Mouse (Mus musculus): Measurements from ENCODE around the gene Itpr1.

Gene Itpr1

DNA sequence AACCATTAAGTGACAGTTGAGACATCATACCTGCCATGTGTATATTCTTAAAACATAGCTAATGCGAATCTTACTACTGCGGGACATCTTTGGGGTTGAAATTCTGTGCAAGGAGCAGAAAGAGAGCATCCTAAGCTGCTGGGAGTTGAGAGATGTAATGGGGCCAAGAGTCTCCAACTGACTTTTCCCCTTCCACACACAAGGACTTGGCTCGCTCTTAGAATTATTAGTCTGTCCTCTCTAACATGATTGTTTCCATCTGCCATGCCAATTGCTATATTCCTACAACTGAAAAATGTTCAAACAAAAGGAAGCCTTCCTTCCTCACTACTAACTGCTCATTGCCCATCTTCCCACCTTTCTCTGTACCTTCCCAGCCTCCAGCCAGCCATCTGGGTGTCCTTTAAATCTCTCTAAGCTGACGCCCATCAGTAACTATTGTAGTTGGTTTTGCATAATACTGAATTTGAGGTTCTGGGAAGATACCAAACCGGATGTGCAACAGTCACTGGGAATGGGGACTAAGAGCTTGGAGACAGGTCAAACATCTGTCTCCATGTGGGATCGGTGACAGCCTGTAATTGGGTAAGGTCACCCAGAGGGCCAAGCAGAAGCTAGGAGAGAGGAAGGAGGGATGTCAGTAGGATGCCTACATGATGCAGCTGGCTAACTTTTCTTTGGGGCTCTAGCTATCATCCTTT lies 177.9 kb downstream of the Itpr1 start:
- DNase-seq (ENCODE audit: low spot score in 2 of 2): no peak

DNA sequence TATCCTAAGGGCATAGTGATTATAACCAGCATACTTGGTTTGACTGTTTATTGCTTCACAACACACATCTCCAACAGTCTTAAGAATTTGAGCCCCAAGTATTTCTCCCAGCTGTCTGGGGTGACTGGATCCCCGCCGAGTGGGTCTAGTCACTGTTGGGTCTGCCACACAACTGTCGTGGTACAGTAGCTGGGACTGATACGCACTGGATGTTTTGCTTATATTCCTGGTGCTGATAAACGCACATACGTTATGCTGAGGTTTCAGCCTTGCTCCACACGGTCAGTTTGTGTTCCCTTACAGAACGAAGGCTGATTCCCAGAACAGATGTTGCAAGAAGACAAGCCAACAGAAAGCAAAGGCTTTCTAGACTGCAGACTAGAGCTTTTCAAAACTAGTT lies 180.2 kb downstream of the Itpr1 start:
- no peak for DNase-seq (ENCODE audit: low spot score in 2 of 2)

DNA sequence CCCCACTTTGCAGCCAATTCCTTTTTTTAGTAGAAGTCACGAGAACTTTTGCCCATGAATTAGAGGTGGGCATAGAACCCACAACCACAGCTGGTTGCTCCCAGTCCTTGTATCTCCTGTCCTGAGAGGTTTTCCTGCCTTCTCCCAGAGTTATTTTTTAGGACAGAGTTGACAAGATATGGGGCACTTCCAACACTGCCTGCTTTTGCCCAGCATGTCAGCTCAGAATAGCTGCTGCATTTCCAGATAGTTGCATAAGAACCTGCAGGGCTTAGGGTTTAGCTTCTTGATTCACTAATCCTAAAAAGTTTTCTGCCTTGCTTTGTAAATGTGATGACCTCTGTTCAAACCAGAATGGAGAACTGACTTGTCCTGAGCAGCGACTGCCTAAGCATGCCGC lies 185.1 kb downstream of the Itpr1 start:
- no peak for DNase-seq (ENCODE audit: low spot score in 2 of 2)

DNA sequence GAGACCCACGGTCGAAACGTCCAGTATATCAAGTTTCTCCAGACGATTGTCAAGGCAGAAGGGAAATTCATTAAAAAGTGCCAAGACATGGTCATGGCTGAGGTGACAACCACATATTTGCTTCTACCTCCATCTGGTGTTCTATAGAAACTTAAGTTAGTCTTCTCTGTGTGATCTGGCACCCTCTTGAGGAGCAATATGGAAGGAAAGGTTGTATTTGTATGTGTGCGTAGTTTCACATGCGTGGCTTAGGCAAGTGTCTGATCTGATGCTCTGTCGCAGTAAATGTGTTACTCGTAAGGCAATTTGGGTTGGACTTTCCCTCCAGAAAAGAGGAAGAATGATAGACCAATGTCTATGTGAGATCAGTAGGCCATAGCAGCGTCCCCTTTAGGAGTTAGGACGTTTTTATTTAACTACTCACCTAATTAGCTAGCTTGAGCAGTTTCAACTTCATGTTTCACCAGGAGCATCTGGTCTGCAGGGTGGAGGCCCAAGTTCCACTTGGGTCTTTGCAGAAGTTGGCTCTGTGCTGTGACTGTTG lies 188.6 kb downstream of the Itpr1 start:
- DNase-seq (ENCODE audit: low spot score in 2 of 2): no peak

DNA sequence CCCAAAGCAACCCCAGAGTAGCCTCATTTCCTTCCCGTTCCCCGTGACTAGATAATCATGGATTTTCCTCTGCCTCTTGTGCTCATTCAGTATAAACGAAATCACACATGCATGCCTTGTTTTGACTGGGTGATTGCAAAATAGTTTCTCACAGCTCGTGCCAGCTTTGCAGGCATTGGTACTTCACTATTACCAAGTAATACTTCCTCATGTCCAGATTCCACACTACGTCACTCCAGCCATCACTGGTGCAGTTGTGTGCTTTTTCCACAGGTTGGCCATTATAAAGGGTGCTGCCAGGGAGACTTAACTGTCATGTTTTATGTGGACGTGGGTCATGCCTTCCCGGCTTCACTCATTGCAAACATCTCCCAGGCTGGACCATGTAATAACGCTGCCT lies 191.8 kb downstream of the Itpr1 start:
- no peak for DNase-seq (ENCODE audit: low spot score in 2 of 2)

DNA sequence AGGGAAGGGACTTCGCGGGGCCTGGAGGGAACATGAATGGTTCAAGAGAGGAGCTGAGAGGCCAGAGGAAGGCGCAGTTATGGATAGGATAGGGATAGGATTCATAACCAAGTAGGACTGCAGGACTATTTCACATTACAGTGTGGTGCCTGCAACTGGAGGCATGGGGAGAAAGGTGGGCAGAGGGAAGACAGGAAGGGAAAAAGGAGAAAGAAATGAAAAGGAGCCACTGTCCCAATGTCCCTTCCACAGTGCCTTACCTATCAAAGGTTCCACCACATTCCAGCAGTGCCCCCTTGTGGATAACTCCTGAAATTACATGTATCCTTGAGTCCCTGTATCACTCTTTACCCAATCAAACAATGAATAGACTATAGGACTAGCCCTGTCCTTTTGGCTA lies 195.2 kb downstream of the Itpr1 start:
- no peak for DNase-seq (ENCODE audit: low spot score in 2 of 2)

DNA sequence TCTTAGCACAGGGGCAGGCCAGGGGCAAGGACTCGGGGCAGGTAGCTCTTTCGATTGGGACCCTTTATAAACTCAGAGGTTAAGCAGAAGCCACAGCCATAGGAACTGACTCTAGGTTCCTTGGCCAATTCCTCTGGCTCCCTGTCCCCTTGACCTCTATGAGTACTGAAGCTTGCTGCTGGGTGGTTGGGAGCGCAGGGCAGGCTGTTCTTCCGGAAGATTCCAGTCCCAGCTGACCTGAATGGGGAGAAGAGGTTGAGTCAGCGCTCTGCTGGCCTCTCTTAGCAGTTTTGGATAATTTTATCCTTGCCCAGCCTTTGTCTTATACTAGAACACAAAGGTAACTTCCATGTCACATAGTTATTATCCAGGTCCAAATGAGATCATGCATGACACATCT lies 195.8 kb downstream of the Itpr1 start:
- no peak for DNase-seq (ENCODE audit: low spot score in 2 of 2)

DNA sequence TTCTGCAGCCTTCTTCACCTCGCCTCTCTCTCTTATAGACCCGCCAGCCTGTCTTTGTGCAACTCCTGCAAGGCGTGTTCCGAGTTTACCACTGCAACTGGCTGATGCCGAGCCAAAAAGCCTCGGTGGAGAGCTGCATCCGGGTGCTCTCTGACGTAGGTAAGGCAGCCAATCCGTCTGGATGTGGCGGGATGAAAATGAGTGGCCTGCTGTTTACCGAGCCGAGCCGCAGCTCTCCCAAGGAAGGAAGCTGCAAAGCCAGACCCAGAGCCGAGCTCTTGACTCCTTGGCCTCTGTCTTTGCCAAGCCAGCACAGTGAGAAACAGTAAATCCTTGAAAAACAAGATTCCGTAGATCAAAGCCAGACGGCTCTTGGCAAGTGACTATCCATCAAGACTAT lies 197.9 kb downstream of the Itpr1 start:
- no peak for DNase-seq (ENCODE audit: low spot score in 2 of 2)

DNA sequence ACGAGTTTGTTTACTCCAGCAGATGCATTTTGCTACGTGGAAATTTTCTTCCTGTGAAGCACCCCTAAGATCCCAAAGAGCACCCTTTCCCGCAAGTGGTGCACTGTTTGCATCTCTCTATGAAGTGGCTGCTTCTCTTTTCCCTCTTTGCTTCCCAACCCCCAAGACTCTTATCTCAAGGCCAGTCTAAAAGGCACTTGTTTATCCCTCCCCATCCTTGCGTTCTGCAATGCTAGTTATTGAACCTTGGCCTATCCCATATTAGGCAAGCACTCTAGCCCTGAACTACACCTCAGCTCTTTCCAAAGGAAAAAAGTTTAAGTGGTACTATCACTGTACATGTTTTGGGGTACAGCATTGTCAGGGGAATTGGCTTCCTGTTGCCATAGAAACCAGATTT lies 198.3 kb downstream of the Itpr1 start:
- no peak for DNase-seq (ENCODE audit: low spot score in 2 of 2)

DNA sequence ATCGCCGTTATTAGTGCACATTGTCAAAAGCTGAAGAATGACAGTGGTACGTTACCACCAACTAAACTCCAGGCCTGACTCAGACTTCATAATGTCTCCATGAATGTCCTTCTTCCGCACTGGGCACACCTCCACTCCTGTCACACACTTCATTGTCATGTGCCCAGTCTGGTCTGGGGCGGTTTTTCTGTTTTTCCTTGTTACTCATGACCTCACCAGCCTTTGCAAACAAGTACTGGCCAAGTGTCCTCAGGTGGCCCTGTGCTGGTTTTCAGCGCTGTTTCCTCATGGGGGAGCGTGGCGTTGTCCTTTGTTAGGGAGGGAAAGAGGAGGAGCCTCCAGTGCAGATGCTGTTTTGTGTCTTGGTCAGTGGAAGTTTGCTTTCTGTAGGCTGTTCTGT lies 200.1 kb downstream of the Itpr1 start:
- no peak for DNase-seq (ENCODE audit: low spot score in 2 of 2)

DNA sequence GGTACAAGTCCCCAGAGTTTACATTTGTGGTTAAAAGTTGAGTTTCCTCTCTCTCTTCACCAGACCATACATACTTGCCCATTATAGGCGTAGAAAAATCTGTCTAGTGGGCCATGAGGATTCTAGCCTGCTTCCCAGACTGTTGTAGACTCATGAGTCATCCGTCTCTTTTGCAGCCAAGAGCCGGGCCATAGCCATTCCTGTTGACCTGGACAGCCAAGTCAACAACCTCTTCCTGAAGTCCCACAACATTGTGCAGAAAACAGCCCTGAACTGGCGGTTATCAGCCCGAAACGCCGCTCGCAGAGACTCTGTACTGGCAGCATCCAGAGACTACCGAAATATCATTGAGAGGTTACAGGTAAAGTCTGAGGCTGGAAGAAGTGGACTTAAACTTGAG lies 200.7 kb downstream of the Itpr1 start:
- no peak for DNase-seq (ENCODE audit: low spot score in 2 of 2)

DNA sequence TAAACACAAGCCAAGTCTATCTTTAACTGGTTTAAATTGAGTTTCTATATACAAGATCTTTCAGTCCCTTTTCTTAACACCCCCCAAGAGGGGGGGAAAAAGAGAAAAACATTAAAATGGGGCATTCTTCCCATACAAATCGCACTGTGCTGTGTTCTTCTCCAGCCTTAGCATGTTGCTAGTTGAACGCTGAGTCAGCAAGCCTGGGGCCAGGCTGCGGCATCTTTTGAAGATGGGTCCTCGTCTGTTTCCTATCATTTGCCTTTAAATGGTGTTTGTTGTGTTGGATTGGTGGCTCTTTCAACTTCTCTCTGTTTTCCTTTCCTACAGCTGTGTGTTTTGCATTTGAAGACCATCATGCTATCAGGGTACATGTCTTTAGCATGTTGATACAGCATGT lies 203.0 kb downstream of the Itpr1 start:
- no peak for DNase-seq (ENCODE audit: low spot score in 2 of 2)

DNA sequence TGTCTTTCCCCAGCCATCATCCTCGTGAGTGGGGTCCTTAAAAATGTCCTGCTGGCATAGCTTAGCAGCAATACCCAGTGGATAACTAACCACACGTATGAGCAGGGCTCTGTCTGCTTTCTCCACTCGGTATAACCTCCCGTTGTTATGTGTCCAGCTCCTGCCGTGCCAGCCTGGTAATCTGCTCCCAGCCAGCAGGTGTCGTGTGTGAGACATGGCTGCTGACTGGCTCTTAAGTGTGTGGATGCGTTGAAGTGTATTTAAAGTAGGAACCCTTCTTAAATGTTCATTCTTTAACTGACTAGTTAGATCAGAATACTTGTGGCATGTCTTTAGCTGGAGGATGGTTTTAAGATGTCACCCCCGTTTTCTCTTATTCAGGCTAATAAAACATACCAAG lies 204.6 kb downstream of the Itpr1 start:
- DNase-seq (ENCODE audit: low spot score in 2 of 2): peak in 1 of 2 experiments; percentile 67

DNA sequence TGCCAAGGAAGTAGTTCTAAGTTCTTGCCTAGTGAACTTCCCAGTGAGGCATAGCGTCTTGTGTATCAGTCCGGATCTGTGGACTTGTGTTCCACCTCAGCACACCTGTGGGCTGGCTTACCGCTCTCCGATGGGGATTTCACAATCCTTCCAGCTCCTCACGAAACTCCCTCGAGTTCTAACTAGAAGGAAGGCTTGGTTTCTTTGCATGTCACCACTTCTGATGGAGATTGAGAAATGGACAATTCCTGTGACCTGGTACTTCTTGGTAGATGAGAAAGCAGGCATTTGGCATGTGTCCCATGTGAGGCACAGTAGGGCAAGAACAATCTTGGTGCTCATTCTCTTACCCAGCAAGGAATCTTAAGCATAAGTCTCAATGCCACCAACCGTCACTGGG lies 205.3 kb downstream of the Itpr1 start:
- no peak for DNase-seq (ENCODE audit: low spot score in 2 of 2)

DNA sequence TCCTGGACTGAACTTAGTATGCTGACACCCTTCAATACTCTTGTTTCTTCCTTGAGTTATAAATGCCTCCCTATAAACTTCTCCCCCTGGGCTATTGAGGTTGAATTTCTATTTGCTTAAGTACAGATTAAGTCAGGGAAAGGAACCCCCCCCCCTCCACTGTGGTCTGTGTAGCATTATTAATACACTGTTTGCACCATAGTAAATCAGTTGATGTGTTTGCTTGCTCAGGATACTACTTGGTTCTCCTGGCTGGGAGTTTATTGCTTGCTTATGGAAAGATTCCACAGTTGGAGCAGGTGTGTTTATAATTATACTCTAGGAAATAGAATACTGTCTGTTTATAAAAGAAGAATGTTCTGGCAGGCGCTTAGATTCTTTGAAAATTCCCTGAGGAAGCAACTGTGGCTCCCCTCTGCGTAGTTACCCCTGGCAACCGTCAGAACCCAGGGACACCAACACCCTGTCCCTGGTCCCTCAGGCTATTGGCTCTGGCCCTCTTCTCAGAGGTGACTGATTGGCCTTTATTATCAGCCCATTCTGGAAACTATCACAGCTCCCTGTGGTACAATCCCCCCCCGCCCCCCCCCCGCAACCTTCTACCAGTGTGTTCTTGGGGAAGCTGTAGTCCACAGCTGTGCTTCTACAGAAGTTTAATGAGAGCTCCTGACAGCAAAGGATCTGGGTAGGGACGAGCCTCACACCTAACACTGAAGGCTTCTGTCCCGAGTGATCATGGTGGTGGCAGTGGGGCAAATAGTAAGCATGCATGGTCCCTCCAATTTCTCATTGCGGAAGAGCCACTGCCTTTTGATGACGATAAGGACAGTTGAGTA lies 212.1 kb downstream of the Itpr1 start:
- no peak for DNase-seq (ENCODE audit: low spot score in 2 of 2)

DNA sequence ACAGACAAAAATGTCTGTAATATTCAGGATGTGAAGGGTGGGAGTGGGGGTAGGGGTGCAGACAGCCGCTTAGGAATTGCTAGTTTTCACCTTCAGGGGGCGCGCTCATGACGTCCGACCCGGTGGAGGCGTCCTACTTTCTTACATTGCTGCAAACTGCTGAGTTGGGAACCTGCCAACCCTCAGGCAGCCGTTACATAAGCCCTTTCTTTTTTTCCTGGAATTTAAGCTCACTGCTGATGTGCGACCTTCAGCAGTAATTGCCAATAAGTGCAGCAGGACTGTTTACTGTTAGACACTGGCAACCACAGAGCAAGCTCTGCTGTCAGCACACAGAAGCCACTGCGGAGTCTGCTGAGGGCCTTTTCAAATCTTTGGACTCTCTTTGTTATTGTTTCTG lies 213.9 kb downstream of the Itpr1 start:
- DNase-seq (ENCODE audit: low spot score in 2 of 2): peak; percentile 48 to 72

DNA sequence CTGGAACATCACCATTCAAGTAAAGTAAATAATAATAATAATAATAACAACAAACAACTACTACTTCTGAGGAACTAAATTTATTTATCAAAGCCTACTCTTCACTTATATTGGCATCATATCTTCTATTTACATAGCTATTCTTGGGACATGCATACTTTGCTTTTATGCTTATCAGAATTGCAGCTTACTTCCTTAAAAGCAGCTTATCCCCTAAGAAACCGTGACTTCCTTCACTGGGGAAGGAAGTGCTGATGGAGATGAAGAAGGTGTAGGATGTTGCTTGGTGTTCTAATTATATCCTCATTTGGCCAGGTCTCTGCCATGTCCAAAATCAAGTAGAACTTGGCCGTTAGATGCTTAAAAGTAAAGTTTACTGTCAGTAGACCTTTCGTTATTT lies 215.5 kb downstream of the Itpr1 start:
- DNase-seq (ENCODE audit: low spot score in 2 of 2): no peak

DNA sequence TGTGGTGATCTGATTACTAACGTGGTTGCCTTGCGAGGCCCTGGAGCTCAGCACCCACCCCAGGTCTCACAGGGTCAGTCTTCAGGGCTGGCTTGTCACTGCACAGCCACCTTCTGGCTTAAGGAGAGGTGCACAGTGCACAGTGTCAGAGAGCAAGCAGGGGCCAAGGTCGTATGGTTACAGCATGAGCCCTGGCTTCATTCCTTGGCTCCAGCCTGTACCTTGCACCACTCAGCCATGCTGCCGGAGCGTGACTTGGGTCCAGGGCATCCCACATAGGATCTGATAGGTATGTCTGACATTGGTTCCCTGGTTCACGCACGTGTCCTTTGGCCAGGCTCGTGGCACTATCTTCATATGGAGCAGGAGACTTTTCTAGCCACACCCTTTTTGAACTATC lies 217.1 kb downstream of the Itpr1 start:
- DNase-seq (ENCODE audit: low spot score in 2 of 2): no peak

DNA sequence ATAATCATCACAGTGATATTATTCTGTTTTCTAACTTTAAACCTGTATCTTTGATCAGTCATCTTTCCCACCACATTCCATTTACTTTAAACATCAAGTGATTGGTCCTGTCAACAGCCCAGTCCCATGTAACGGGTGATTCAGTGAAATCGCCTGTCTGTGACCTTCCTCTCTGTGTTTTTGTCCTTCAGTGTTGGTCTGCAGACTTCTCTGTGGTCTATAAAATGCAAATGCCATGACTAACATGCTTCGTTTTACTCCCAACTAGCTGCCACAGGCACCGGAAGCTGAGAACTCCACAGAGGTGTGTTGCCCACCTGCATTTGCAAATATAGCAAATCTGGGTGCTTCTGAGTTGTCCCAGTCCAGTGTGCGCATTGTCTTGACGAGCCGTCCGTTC lies 218.3 kb downstream of the Itpr1 start:
- DNase-seq (ENCODE audit: low spot score in 2 of 2): no peak

DNA sequence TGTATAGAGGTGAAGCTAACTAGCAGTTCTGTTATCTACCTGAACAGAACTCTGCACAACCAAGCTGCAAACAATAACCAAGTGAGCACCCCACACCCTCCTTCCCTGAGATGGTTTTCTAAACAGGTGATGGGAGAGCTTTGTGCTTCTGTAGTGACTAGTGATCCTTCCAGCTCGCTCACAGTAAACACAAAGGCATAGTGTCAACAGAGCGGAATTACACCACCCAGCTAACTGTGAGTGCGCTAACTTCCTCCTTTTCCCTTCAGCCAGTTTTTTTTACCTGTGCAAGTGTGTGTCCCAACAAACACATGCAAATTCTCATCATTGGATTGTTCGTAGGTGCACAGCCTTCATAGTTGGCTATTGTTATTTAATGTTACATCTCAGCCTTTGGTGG lies 219.9 kb downstream of the Itpr1 start:
- no peak for DNase-seq (ENCODE audit: low spot score in 2 of 2)

DNA sequence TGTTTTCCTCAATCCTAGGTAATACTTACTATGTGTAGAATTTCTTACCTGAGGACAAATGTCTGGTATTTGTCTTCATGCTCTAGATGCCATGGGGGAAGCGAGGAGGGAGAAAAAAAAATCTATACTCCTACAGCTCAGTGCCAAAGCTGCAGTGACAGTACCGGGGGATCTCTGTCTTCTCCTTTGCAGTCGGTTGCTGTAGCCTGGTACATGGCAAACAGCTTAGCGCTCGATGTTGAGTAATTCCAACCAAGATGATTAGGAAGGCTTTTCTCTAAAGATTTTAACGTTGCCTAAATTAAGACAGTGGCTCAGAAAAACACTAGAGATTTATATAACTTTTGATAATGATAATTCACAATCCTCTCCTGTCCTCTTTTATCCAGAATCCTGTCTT lies 221.9 kb downstream of the Itpr1 start:
- no peak for DNase-seq (ENCODE audit: low spot score in 2 of 2)

DNA sequence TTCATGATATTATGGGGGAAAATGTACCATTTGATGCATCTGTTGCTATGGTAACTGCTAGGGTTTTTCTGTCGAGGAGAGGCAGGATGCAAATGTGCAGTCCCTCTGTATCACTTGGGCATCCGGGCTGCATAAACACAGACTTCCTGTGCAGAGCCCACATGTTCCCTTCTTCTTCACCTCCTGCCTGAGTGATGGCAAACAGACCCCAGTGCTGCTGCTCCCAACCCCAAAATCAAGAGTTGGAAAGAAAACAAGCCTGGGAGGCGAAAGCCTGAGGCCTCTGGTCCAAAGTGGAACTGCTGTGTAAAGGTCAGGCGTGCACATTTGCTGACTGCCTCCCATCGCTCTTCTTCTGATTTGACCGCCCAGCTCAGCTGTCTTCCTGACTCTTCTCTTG lies 222.6 kb downstream of the Itpr1 start:
- no peak for DNase-seq (ENCODE audit: low spot score in 2 of 2)

DNA sequence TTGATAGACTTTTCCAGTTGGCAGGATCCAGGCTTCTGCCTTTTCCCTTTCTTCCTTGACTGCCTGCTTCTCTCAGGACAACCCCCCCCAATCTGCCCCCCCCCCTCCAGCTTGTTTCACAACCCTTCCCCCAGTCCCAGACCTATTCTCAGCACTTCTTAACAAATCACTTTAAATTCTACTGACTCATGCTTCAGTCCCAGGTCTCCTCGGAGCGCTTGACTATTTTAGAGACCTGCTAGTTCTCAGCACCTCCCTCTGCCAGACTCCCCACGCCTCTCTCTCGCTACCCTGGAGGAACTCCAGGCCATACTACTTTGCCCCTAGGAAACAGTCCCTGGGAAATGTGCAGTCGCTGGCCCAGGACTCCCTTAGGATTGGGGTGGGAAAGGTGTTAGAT lies 223.7 kb downstream of the Itpr1 start:
- no peak for DNase-seq (ENCODE audit: low spot score in 2 of 2)
